Mouse (Mus musculus) gastrocnemius, postnatal 14 days (tissue): ENCODE measurements at regions not wholly inside any gene's neighbourhood (a gene's known extent, or its start where the extent isn't known, plus 50 kb on each side); places are given as distances from the start of the nearest gene placed in this dataset.

Source experiments
- DNase-seq: peaks from one replicate; pipeline ENCODE4 v3.0.0; 2021; ENCODE audit warnings: mixed read lengths
- intact Hi-C: fragments of 180-260 bp; cut with DNase I; formaldehyde crosslinking; loops from one replicate; pipeline ENCODE4 v1.15.1; 2025; ENCODE audit warnings: low total_unique reads

- intact Hi-C loops = no loop called here
- no peak for DNase-seq
Measured at GRCm38 (mm10) chr7:66593619-66594018, 95.8 kb downstream of the Asb7 start.

- DNase-seq = no peak
- intact Hi-C loops = no loop called here
Measured at GRCm38 (mm10) chr7:66591594-66592290, 97.7 kb downstream of the Asb7 start.

GRCm38 (mm10) chr7:66586511-66586910, 102.9 kb downstream of the Asb7 start:
- no peak for DNase-seq
- intact Hi-C loops = no loop called here

- intact Hi-C loops = no loop called here
- no peak for DNase-seq
Measured at GRCm38 (mm10) chr7:66580687-66581151, 108.7 kb downstream of the Asb7 start.

GRCm38 (mm10) chr7:66576261-66576660, 113.1 kb downstream of the Asb7 start:
- intact Hi-C loops = no loop called here

GRCm38 (mm10) chr7:66571451-66571850, 117.9 kb downstream of the Asb7 start:
- DNase-seq = no peak
- intact Hi-C loops = no loop called here

More at GRCm38 (mm10) chr7:66576261-66576660, 113.1 kb downstream of the Asb7 start:
- no peak for DNase-seq

- DNase-seq = no peak
- intact Hi-C loops = no loop called here
Measured at GRCm38 (mm10) chr7:66547694-66548093, 120.4 kb upstream of the Aldh1a3 start.

GRCm38 (mm10) chr7:66545184-66545583, 117.9 kb upstream of the Aldh1a3 start:
- no peak for DNase-seq
- intact Hi-C loops = no loop called here

- no peak for DNase-seq
- intact Hi-C loops = no loop called here
Measured at GRCm38 (mm10) chr7:66544352-66545053, 117.2 kb upstream of the Aldh1a3 start.

- no peak for DNase-seq
- intact Hi-C loops = loop anchor here (5.0 kb wide), 1 partner anchor 550 kb away; no protein-coding TSS in a partner anchor
Measured at GRCm38 (mm10) chr7:66532596-66532995, 105.3 kb upstream of the Aldh1a3 start.

- intact Hi-C loops = loop anchor here (5.0 kb wide), 1 partner anchor 550 kb away; no protein-coding TSS in a partner anchor
Measured at GRCm38 (mm10) chr7:66532048-66532447, 104.7 kb upstream of the Aldh1a3 start.

GRCm38 (mm10) chr7:66531111-66531510, 103.8 kb upstream of the Aldh1a3 start:
- intact Hi-C loops = loop anchor here (5.0 kb wide), 1 partner anchor 549 kb away; no protein-coding TSS in a partner anchor
- no peak for DNase-seq

More at GRCm38 (mm10) chr7:66532048-66532447, 104.7 kb upstream of the Aldh1a3 start:
- no peak for DNase-seq

- intact Hi-C loops = no loop called here
- peak; percentile 79 for DNase-seq
Measured at GRCm38 (mm10) chr7:66528881-66529280, 101.6 kb upstream of the Aldh1a3 start.

- intact Hi-C loops = no loop called here
- DNase-seq = no peak
Measured at GRCm38 (mm10) chr7:66523959-66524358, 96.6 kb upstream of the Aldh1a3 start.

GRCm38 (mm10) chr7:66521522-66521921, 94.2 kb upstream of the Aldh1a3 start:
- DNase-seq = no peak
- intact Hi-C loops = no loop called here

GRCm38 (mm10) chr7:66516143-66516542, 88.8 kb upstream of the Aldh1a3 start:
- no peak for DNase-seq
- intact Hi-C loops = no loop called here

GRCm38 (mm10) chr7:66513411-66513810, 86.1 kb upstream of the Aldh1a3 start:
- DNase-seq = no peak
- intact Hi-C loops = no loop called here

- no peak for DNase-seq
- intact Hi-C loops = no loop called here
Measured at GRCm38 (mm10) chr7:66505734-66506133, 78.4 kb upstream of the Aldh1a3 start.

GRCm38 (mm10) chr7:66504519-66504918, 77.2 kb upstream of the Aldh1a3 start:
- intact Hi-C loops = no loop called here
- DNase-seq = no peak

- intact Hi-C loops = no loop called here
Measured at GRCm38 (mm10) chr7:66501425-66501824, 74.1 kb upstream of the Aldh1a3 start.

GRCm38 (mm10) chr7:66497480-66497879, 70.2 kb upstream of the Aldh1a3 start:
- intact Hi-C loops = no loop called here
- DNase-seq = no peak

More at GRCm38 (mm10) chr7:66501425-66501824, 74.1 kb upstream of the Aldh1a3 start:
- DNase-seq = no peak
